Mouse (Mus musculus) intestine, embryonic 15.5 days (tissue): ENCODE measurements at regions not wholly inside any gene's neighbourhood (a gene's known extent, or its start where the extent isn't known, plus 50 kb on each side); places are given as distances from the start of the nearest gene placed in this dataset.
A peak's percentile ranks its signal among the peaks of the same experiment; 100 is the strongest.

Source experiments
- ATAC-seq: fragments of 200-750 bp; cut with Nextera tagmentation; 2 replicates; pipeline ENCODE4 v1.8.0; 2017; ENCODE audit warnings: moderate TSS enrichment, moderate library complexity
- H3K27ac ChIP-seq: fragments of 300-500 bp; sonication (generic); 2 replicates; pipeline ENCODE4 v1.5.1; 2015; ENCODE audit warnings: mild to moderate bottlenecking, inconsistent platforms
- H3K27me3 ChIP-seq: fragments of 300-500 bp; sonication (generic); replicated peaks from 2 replicates; pipeline ENCODE4 v1.6.1; 2015; ENCODE audit warnings: inconsistent platforms
- H3K36me3 ChIP-seq: fragments of 300-500 bp; sonication (generic); 2 replicates; pipeline ENCODE4 v1.6.1; 2015; ENCODE audit warnings: inconsistent platforms
- H3K4me1 ChIP-seq: fragments of 300-500 bp; sonication (generic); replicated peaks from 2 replicates; pipeline ENCODE4 v1.6.1; 2015; ENCODE audit warnings: inconsistent platforms
- H3K4me2 ChIP-seq: fragments of 300-500 bp; sonication (generic); replicated peaks from 2 replicates; pipeline ENCODE4 v1.6.1; 2015; ENCODE audit warnings: mild to moderate bottlenecking, inconsistent platforms
- H3K4me3 ChIP-seq: fragments of 300-500 bp; sonication (generic); replicated peaks from 2 replicates; pipeline ENCODE4 v1.5.1; 2015; ENCODE audit warnings: inconsistent platforms
- H3K9ac ChIP-seq: fragments of 300-500 bp; sonication (generic); 2 replicates; pipeline ENCODE4 v1.6.1; 2015; ENCODE audit warnings: inconsistent platforms
- H3K9me3 ChIP-seq: fragments of 300-500 bp; sonication (generic); 2 replicates; pipeline ENCODE4 v1.6.1; 2016; ENCODE audit warnings: inconsistent platforms
- WGBS: fragments of 180-500 bp; shearing (Covaris S2); methylation state at CpG from one replicate; pipeline ENCODE4 v1.1.7; 2015; 5-methylcytosine and 5-hydroxymethylcytosine counted together

DNA sequence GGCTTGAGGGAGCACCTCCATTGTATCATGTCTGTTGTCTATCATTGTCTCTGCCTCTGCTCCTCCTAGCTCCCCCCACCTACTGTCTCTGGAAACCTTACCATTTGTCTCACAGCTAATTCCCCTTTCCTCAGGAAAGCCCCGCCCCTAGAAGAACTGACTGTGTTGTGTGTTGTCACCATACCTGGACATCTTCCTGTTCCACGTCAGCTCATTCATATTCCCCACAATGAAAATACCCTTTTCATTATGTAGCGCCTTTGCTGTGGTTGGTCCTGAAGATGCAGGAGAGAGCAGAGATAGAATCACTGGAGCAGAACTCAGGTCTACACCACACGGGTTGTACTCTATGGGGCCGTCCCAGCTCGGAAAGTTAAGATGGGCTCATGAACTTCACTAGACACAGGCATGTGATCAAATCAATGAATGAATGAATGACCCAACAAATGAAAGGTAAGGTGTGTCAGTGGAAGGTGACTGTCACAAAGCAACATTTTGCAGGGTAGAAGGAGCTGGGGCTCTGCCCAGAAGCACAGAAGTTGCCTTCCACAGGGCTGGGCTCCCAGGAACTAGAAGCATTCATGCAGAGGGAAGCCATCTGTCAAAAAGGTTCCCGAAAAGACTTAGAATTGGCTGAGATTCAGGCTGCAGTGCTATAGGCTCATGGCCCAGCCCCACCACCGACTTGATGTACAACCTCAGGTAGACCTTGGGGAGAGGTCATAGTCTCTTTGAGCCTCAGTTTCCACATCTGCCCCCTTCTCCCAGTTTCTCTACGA is 384.8 kb upstream of the Zmiz1 start:
- Histone ChIP-seq H3K27me3 (no peaks in the 10 kb centered on the region), H3K27ac (no peak overlapping the region), H3K4me2 (no peak overlapping the region), H3K9me3 (no peaks in the 10 kb centered on the region), H3K4me3 (no peak overlapping the region), H3K36me3 (no peaks in the 10 kb centered on the region), H3K4me1 (peaks cover 5% of the 10 kb centered on the region; the same call in 1 of the 2 replicates), H3K9ac (no peak overlapping the region)
- no peak for ATAC-seq
- WGBS: 79% methylated on average over 9 of the region's 9 CpGs

DNA sequence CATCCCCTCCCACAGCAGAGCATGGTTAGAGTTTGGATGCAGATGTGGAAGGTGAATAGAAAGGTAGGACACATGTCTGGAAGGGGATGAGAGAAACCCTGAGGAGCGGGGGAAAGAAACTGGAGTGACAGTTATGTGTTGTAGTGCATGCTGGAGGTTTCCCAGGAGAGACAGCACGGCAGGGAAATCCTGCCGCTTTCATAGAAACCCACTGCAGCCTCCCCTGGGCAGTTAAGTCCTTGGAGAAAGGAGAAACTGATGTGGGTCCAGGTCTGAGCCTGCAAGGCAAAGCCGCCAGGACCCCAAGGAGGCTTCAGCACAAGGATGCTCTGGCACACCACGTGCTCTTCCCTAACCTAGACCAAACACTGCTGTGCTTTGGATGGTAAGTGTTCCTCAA is 384.1 kb upstream of the Zmiz1 start:
- no peaks in the 10 kb centered on the region for H3K36me3 ChIP-seq
- H3K4me2 ChIP-seq: no peak overlapping the region
- H3K9ac ChIP-seq: no peak overlapping the region
- 0 out of 2 replicates have a peak, but pooled peaks cover 2% of the 10 kb centered on the region for H3K4me1 ChIP-seq
- H3K9me3 ChIP-seq: no peaks in the 10 kb centered on the region
- H3K4me3 ChIP-seq: no peak overlapping the region
- no peak for ATAC-seq
- no peaks in the 10 kb centered on the region for H3K27me3 ChIP-seq
- WGBS: 87% methylated on average over 5 of the region's 5 CpGs
- H3K27ac ChIP-seq: no peak overlapping the region

DNA sequence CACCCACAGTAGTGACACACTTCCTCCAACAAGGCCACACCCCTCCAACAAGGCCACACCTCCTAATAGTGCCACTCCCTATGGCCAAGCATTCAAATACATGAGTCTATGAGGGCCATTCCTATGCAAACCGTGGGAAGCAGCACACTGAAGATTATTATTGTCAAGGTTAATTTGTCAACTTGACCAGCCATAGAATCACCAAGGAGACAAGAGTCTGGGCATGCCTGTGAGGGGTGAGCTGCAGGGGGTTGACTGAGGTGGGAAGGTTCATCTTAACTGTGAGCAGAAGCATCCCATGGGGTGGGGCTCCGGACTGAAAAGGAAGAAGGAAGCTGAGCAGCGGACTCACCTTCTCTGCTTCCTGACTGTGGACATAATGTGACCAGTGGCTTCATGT is 378.6 kb upstream of the Zmiz1 start:
- Histone ChIP-seq H3K9me3 (no peaks in the 10 kb centered on the region), H3K27ac (no peak overlapping the region), H3K4me3 (no peak overlapping the region), H3K4me1 (no peaks in the 10 kb centered on the region), H3K9ac (no peak overlapping the region), H3K4me2 (no peak overlapping the region), H3K36me3 (no peaks in the 10 kb centered on the region), H3K27me3 (no peaks in the 10 kb centered on the region)
- 82% methylated on average over 3 of the region's 3 CpGs for WGBS
- ATAC-seq: no peak

DNA sequence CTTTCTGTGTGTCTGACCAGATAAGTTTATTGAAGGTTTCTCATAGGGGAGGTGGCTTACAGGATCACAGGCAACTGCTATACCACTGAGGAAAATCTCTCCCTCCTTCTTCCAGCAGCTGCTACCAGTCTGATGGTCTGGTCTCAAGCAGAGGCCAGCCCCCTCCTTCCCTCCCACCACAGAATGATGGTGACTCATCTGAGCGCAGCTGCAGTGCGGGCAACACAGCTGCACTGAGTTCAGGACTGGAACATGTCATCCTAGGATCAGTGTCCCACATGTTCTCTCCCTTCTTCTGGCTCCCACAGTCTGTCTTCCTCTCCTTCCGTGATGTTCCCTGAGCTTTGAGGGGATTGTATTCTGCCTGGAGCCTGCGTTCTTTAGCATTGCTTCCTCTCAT is 375.1 kb upstream of the Zmiz1 start:
- ATAC-seq: no peak
- Histone ChIP-seq H3K9ac (no peak overlapping the region), H3K27ac (no peak overlapping the region), H3K36me3 (no peaks in the 10 kb centered on the region), H3K9me3 (no peaks in the 10 kb centered on the region), H3K4me2 (no peak overlapping the region), H3K27me3 (no peaks in the 10 kb centered on the region), H3K4me3 (no peak overlapping the region), H3K4me1 (no peaks in the 10 kb centered on the region)
- 58% methylated on average over 4 of the region's 4 CpGs for WGBS

DNA sequence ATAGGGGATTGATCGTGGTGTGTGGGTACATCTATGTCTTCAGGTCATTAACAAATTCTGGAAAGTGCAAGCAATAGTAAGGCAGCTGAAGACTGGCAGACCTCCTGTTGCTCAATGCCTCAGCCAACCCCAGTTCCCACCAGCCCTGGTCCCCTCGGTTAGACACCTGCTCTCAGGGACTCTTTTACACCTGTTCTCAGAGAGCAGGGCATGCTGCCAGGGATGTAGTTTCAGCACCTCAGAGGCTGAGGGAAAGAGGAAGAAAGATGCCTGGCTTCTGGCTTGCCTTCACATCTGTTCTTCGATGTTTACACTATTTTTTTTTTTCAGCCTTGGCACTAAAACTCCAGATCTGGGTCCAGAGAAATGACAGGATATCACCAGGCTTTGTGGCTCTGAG is 362.2 kb upstream of the Zmiz1 start:
- no peaks in the 10 kb centered on the region for H3K4me1 ChIP-seq
- 0 out of 2 replicates have a peak, but pooled peaks cover 3% of the 10 kb centered on the region for H3K9me3 ChIP-seq
- no peak overlapping the region for H3K9ac ChIP-seq
- no peak for ATAC-seq
- WGBS: 74% methylated on average over 3 of the region's 3 CpGs
- no peaks in the 10 kb centered on the region for H3K36me3 ChIP-seq
- no peak overlapping the region for H3K4me2 ChIP-seq
- no peak overlapping the region for H3K27ac ChIP-seq
- no peak overlapping the region for H3K4me3 ChIP-seq
- no peaks in the 10 kb centered on the region for H3K27me3 ChIP-seq

DNA sequence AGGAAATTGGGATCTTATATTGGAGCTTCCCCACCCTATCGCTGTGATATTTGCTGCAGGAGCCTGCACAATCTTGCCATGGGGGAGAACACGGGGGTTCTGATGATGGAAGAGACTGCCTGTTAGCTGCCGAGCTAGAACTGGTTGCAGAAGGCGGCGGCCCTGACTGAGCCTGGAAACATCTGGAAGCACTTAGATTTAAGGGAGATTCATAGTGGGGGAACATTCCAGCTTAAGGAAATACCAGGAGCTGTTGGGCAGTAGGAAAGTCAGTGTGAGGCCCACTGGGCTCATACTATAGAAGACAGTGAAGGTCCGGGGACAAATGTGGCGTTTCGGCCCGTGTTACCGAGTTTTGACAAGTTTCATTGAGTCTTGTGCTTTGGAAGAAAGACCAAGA is 353.6 kb upstream of the Zmiz1 start:
- Histone ChIP-seq H3K9ac (no peak overlapping the region), H3K4me1 (peaks cover 29% of the 10 kb centered on the region), H3K9me3 (no peaks in the 10 kb centered on the region), H3K36me3 (no peaks in the 10 kb centered on the region), H3K4me3 (no peak overlapping the region), H3K4me2 (no peak overlapping the region), H3K27ac (no peak overlapping the region; the same call in 1 of the 2 replicates), H3K27me3 (no peaks in the 10 kb centered on the region)
- WGBS: 66% methylated on average over 10 of the region's 10 CpGs
- no peak for ATAC-seq

DNA sequence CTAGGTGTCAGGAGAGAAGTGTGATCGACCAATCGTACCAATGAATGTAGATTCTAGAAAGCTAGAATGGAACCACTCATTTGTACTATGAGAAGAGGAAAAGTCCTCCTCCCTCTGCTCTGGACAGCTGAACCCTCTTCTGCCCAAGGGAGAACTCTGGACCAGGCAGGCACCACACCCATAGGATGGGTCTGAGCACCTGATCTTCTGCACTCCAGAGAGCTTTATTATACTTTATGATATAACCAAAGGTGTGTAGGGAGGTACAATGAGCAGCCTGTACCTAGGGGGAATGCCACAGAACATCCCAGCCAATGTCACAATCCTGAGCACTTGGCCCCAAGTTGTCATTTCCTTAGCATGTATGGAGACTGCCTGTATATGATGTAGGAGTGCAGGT is 352.5 kb upstream of the Zmiz1 start:
- H3K36me3 ChIP-seq: no peaks in the 10 kb centered on the region
- peaks cover 29% of the 10 kb centered on the region for H3K4me1 ChIP-seq
- no peak overlapping the region for H3K4me3 ChIP-seq
- no peak overlapping the region for H3K27ac ChIP-seq
- H3K9ac ChIP-seq: no peak overlapping the region
- H3K4me2 ChIP-seq: no peak overlapping the region
- peak; percentile 48 for ATAC-seq
- no peaks in the 10 kb centered on the region for H3K27me3 ChIP-seq
- no peaks in the 10 kb centered on the region for H3K9me3 ChIP-seq
- WGBS: 98% methylated on average over 2 of the region's 2 CpGs

DNA sequence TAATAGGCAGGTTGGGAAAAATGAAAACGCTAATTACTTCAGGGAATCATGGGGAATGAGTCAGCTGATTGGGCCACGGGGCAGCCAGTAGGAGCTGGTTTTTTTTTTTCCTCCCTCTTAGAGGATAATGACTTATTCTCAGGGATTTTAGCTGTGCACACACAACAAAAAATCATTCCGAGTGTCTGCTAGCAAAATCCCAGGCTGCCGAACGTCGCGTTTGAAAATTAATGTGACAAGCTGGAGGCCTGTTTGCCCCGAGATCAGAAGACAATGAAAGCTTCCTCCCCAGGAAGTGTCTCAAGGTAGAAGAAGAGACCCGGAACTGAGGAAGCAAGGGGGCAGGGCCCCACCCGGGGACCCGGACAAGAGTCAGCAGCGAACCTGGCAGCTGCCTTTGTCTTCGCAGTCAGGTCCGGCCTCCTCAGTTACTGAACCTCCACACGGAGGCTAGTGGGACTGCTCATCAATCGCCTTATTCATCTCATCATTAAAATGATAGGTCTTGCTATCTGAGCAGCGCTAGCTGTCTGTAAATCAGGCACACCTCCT is 350.8 kb upstream of the Zmiz1 start:
- Histone ChIP-seq H3K36me3 (no peaks in the 10 kb centered on the region), H3K4me1 (peaks cover 29% of the 10 kb centered on the region), H3K27ac (peak overlapping the region; percentile 80), H3K9ac (peak overlapping the region; percentile 2; the same call in 1 of the 2 replicates), H3K27me3 (no peaks in the 10 kb centered on the region), H3K4me3 (no peak overlapping the region), H3K9me3 (no peaks in the 10 kb centered on the region), H3K4me2 (peak overlapping the region; percentile 49)
- 8% methylated on average over 17 of the region's 17 CpGs for WGBS
- peak; percentile 61 for ATAC-seq

DNA sequence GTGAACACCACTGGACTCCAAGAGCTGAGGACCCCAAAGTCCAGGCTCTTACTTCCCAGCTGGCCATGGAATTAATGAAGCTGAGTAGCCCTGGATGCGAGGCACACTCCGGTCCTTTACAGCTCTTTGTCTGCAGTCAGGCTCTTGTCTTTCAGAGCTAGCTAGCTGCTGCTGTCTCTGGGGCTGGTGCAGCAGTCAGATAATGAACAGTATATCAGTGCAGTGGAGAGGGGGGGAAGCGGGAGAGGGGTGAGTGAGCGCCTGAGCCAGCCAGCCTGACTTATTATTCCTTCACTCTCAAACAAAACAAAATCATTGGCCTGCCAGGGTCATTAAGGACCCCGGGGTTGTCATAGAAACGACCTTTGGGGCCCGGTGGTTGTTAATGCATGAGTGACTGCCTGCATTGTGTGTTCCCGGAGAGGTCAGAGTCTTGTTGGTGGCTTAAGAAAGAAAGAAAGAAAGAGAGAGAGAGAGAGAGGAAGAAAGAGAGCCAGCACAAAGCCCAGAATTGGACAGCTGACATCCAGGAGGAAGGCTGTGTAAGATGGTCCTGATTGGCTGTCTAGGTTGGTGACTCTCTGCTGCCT is 350.2 kb upstream of the Zmiz1 start:
- H3K27ac ChIP-seq: peak overlapping the region; percentile 80
- ATAC-seq: peak; percentile 91
- H3K4me3 ChIP-seq: no peak overlapping the region
- H3K9me3 ChIP-seq: no peaks in the 10 kb centered on the region
- WGBS: 4% methylated on average over 8 of the region's 8 CpGs
- peak overlapping the region; percentile 49 for H3K4me2 ChIP-seq
- H3K4me1 ChIP-seq: peaks cover 29% of the 10 kb centered on the region
- H3K9ac ChIP-seq: peak overlapping the region; percentile 2; the same call in 1 of the 2 replicates
- no peaks in the 10 kb centered on the region for H3K36me3 ChIP-seq
- H3K27me3 ChIP-seq: no peaks in the 10 kb centered on the region

DNA sequence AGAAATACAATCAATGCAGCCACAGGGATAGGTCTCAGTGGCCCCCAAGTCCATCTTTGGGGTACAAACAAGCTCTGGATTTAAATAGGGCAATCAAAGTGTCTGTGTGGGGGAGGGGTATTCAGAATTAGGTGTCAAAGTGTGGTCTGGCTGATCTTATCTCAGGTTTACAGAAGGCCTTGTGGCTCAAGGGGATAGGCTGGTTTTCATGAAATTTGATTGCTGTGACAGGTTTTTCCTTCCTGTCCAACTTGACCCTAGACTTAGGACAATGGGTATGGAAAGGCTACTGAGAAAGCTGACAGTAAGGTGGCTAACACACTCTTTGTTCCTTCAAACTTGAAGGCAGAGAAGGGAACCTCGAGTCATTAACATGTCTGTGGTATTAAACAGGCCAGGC is 349.3 kb upstream of the Zmiz1 start:
- no peak overlapping the region for H3K9ac ChIP-seq
- H3K27me3 ChIP-seq: no peaks in the 10 kb centered on the region
- no peaks in the 10 kb centered on the region for H3K36me3 ChIP-seq
- H3K27ac ChIP-seq: peak overlapping the region; percentile 80; the same call in 1 of the 2 replicates
- no peak overlapping the region for H3K4me3 ChIP-seq
- no peak for ATAC-seq
- peaks cover 29% of the 10 kb centered on the region for H3K4me1 ChIP-seq
- H3K4me2 ChIP-seq: no peak overlapping the region
- H3K9me3 ChIP-seq: no peaks in the 10 kb centered on the region
- 36% methylated on average over 1 of the region's 1 CpGs for WGBS

DNA sequence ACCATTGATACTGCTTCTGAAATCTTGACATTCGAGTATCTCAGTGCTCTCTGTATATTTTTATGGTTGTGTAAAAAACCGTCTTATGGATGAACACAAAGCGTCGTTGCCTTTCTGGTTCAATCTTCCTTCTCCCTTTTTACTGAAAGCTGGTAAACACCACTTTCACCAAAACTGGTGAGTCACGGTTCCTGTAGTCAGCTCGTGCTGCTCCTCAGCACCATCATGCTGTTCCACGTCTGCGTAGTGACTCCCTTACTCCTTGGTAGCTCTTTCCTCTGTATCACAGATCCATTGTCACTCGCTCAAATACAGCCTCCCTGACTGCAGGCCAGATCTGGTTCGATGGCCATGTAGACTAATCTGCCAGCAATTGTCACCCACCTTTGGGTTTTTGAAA is 346.2 kb upstream of the Zmiz1 start:
- Histone ChIP-seq H3K4me2 (no peak overlapping the region), H3K4me1 (peaks cover 21% of the 10 kb centered on the region), H3K36me3 (no peaks in the 10 kb centered on the region), H3K9ac (no peak overlapping the region), H3K9me3 (no peaks in the 10 kb centered on the region), H3K27ac (no peak overlapping the region), H3K4me3 (no peak overlapping the region), H3K27me3 (no peaks in the 10 kb centered on the region)
- 78% methylated on average over 10 of the region's 10 CpGs for WGBS
- ATAC-seq: no peak

DNA sequence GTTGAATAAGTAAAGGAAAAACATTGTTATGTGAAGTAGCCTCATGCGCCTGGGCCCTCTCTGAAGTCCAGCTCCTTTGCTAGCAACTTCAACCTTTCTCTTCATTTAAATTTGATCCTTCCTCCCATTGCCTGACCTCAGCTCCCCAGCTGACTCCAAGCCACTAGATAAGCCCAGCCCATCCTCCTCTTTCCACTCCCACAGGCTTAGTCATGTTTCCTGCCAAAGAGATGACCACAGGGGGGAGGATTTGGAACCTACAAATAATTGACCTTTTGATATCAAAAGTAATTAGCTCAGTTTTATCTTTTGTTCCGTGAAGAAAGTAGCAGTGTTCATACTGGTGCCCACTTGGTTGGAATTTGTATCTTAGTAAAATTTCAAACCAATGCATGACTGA is 345.7 kb upstream of the Zmiz1 start:
- H3K4me2 ChIP-seq: no peak overlapping the region
- H3K4me1 ChIP-seq: peaks cover 17% of the 10 kb centered on the region
- ATAC-seq: no peak
- no peaks in the 10 kb centered on the region for H3K9me3 ChIP-seq
- H3K27ac ChIP-seq: no peak overlapping the region
- H3K9ac ChIP-seq: no peak overlapping the region
- WGBS: 82% methylated on average over 2 of the region's 2 CpGs
- H3K36me3 ChIP-seq: no peaks in the 10 kb centered on the region
- H3K4me3 ChIP-seq: no peak overlapping the region
- no peaks in the 10 kb centered on the region for H3K27me3 ChIP-seq

DNA sequence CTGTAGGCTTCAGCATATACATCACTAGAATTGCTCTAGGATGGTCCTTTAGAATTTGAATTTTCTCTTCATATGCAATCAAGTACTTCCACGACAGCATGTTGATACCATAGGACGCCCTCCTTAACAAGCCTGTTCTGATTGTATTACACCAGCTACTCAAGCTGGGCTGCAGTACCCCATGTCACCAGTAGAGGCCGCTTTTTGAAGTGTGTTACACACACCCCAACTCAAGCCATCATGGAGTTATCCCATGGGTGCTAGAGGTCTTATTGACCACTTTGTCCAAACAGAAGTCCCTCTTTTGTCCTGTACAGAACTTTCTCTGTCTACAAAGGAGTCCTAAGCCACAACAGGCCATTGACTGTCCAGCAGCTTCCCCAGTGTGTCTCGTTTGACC is 342.6 kb upstream of the Zmiz1 start:
- H3K4me1 ChIP-seq: no peaks in the 10 kb centered on the region
- 50% methylated on average over 4 of the region's 4 CpGs for WGBS
- no peaks in the 10 kb centered on the region for H3K9me3 ChIP-seq
- no peak overlapping the region for H3K4me2 ChIP-seq
- no peak for ATAC-seq
- H3K27me3 ChIP-seq: no peaks in the 10 kb centered on the region
- H3K4me3 ChIP-seq: no peak overlapping the region
- no peak overlapping the region for H3K9ac ChIP-seq
- no peaks in the 10 kb centered on the region for H3K36me3 ChIP-seq
- H3K27ac ChIP-seq: no peak overlapping the region
